Mouse (Mus musculus): ENCODE results near the gene Pitpnm3. TPM values are rescaled to one million over a fixed set of nuclear protein-coding genes. Genes with fewer than 3 reads are reported as not detected.

Pitpnm3 gene
- total and polyA plus RNA-seq, 2 experiments from 2014 or later: 3.2 to 14.0 TPM

DNA sequence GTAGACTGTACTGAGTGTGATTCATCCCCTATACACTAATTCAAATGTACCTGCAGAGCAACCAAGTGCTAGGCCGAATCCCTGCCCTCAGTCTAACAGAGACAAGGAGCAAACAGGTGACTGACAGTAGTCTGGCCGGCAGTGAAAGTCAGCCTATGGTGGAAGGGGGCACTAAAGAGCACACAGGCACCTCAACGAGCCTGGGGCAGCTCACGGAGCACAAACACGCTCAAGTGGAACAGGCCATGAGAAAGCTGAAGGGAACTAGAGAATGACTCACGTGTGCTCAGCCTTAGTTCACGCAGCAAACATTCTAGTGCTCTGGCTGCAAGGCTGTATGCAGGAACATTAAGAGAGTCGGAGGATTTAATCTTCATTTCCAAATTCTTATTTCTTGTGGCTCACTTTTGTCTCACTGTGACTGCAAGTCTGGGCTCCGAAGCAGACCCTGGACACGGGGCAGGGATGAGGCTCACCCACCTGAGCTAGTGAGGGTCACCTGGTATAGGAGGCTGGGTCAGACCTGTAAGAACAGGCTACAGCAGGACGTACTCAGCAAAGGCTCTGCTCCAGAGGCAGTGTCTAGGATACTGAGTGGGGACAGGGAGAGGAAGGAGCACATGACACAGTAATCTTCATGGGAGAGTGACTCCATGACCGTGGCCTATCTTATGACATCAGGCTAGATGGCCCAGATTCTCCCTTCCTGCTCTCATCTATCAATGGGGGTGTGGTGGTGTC lies 17.7 kb upstream of the Pitpnm3 start:
- 82% methylated on average over 12 of the region's 12 CpGs for WGBS
- H3K4me3 ChIP-seq (ENCODE audit: low read depth, low read length): no peak overlapping the region
- DNase-seq: no peak
- peaks cover 11% of the 10 kb centered on the region for H3K4me1 ChIP-seq (ENCODE audit: insufficient read depth)
- no peak overlapping the region for H3K4me2 ChIP-seq (ENCODE audit: low read depth)
- no peak for TF ChIP-seq CTCF (IDR thresholded peaks at IDR 0.05; ENCODE audit: low read depth)
- no peaks in the 10 kb centered on the region for H3K27me3 ChIP-seq (ENCODE audit: insufficient read depth, low read length)
- no peak overlapping the region for H3K9ac ChIP-seq
- peaks cover 34% of the 10 kb centered on the region for H3K36me3 ChIP-seq (ENCODE audit: insufficient read depth)
- ATAC-seq: no peak
- no peaks in the 10 kb centered on the region for H3K9me3 ChIP-seq (ENCODE audit: low read length)
- H3K27ac ChIP-seq (ENCODE audit: low read depth, low read length): no peak overlapping the region

DNA sequence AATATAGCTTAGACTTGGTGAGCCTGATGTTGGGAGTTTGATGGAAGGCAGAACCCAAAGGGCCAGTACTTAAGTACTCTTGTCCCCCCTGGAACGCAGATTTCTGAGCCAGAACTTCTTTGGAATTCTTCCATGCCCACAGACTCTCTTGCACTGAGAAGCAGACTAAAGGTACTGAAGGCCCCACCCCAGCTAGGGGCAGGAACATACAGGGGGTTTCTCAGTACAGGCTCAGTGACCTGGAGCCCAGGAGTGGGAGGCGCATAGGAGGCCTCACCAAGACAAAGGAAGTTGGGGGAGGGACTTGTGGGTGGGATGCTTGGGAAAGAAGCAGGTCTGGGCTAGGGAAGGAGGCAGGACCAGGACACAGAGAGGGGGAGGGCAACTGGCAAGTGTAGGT lies 15.5 kb upstream of the Pitpnm3 start:
- peaks cover 18% of the 10 kb centered on the region for H3K36me3 ChIP-seq (ENCODE audit: insufficient read depth)
- no peak overlapping the region for H3K27ac ChIP-seq (ENCODE audit: low read depth, low read length)
- WGBS: 47% methylated on average over 2 of the region's 2 CpGs
- H3K4me2 ChIP-seq (ENCODE audit: low read depth): no peak overlapping the region
- DNase-seq: no peak
- no peak for ATAC-seq
- no peak for TF ChIP-seq CTCF (IDR thresholded peaks at IDR 0.05; ENCODE audit: low read depth)
- H3K27me3 ChIP-seq (ENCODE audit: insufficient read depth, low read length): no peaks in the 10 kb centered on the region
- no peaks in the 10 kb centered on the region for H3K9me3 ChIP-seq (ENCODE audit: low read length)
- H3K9ac ChIP-seq: no peak overlapping the region
- no peak overlapping the region for H3K4me3 ChIP-seq (ENCODE audit: low read depth, low read length)
- H3K4me1 ChIP-seq (ENCODE audit: insufficient read depth): peaks cover 16% of the 10 kb centered on the region

DNA sequence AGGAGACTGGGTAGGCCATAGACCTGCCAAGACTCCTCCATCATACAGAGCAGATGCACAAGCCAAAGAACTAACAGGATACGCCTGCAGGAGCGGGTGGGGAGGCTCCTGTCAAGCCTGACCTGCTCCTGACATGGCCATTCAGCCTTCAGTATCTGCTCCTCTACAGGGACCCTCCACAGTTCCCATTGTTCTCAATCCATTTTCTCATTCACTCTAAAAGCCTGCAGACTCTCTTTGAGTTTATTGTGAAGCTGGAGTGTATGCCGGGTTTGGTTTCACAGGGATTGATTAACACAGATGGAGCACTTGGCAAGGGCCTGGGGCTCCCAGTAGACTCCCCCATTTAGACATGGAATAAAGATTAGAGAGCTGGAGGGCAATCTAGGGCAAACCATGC lies 12.3 kb upstream of the Pitpnm3 start:
- TF ChIP-seq CTCF (IDR thresholded peaks at IDR 0.05; ENCODE audit: low read depth): no peak
- H3K4me2 ChIP-seq (ENCODE audit: low read depth): no peak overlapping the region
- H3K9me3 ChIP-seq (ENCODE audit: low read length): no peaks in the 10 kb centered on the region
- peak; percentile 82 for ATAC-seq
- no peaks in the 10 kb centered on the region for H3K27me3 ChIP-seq (ENCODE audit: insufficient read depth, low read length)
- no peak overlapping the region for H3K9ac ChIP-seq
- no peak overlapping the region for H3K4me3 ChIP-seq (ENCODE audit: low read depth, low read length)
- DNase-seq: peak; percentile 43
- H3K4me1 ChIP-seq (ENCODE audit: insufficient read depth): 0 out of 2 replicates have a peak, but pooled peaks cover 6% of the 10 kb centered on the region
- H3K27ac ChIP-seq (ENCODE audit: low read depth, low read length): no peak overlapping the region
- 4% methylated on average over 3 of the region's 3 CpGs for WGBS
- H3K36me3 ChIP-seq (ENCODE audit: insufficient read depth): 0 out of 2 replicates have a peak, but pooled peaks cover 2% of the 10 kb centered on the region

DNA sequence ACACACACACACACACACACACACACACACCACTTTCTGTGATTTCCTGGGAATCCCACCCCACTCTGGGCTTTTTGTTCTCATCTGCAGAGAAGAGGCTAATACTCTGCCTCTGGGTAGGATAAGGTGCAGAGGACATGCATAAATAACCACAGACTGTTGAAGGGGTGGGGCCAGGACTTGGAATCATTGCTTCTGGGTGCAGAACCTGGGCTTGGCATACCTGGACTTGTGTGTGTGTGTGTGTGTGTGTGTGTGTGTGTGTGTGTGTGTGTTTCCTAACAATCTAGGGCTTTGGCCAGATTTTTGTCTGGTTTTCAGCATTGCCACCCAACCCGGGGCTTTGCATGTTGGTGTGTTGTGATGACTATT lies 10.3 kb upstream of the Pitpnm3 start:
- no peak overlapping the region for H3K4me3 ChIP-seq (ENCODE audit: low read depth, low read length)
- H3K9me3 ChIP-seq (ENCODE audit: low read length): no peaks in the 10 kb centered on the region
- no peak for ATAC-seq
- no peak overlapping the region for H3K4me2 ChIP-seq (ENCODE audit: low read depth)
- WGBS: 95% methylated on average over 1 of the region's 1 CpGs
- H3K27me3 ChIP-seq (ENCODE audit: insufficient read depth, low read length): no peaks in the 10 kb centered on the region
- H3K9ac ChIP-seq: no peak overlapping the region
- H3K4me1 ChIP-seq (ENCODE audit: insufficient read depth): 0 out of 2 replicates have a peak, but pooled peaks cover 6% of the 10 kb centered on the region
- H3K27ac ChIP-seq (ENCODE audit: low read depth, low read length): no peak overlapping the region
- TF ChIP-seq CTCF (IDR thresholded peaks at IDR 0.05; ENCODE audit: low read depth): no peak
- no peaks in the 10 kb centered on the region for H3K36me3 ChIP-seq (ENCODE audit: insufficient read depth)
- DNase-seq: no peak

DNA sequence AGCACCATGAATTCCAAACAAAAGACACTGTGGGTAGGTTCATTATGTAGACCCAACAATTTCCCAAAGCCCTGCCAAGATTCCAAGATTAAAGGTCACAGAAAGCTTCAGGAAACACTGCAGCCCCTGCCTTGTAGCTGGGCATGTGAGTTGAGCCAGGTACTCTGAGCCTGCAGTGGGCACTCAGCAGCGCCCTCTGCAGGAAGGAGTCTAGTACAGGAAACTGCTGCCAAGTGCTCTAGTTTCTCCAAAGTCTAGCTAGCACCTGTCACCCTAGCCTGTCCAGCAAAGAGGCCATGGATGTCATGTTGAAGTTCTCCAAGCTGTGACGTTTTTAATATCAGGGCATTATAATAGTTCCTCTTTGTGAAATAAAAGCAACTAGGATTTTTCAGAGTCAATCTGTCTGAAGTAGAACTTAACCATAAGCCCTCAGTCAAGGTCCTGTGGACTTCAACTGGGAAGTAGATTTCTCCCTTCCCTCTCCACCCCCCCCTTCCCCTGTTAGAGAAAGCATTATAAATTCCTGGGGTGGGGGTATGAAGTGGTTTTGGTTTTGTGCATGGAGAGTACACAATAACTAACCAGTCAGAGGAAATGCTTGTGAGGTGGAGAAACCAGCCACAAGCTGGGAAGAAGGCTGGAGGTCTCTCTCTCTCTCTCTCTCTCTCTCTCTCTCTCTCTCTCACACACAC lies 9.8 kb upstream of the Pitpnm3 start:
- DNase-seq (no peak), ATAC-seq (no peak)
- Histone ChIP-seq H3K9ac (no peak overlapping the region), H3K36me3 (ENCODE audit: insufficient read depth) (no peaks in the 10 kb centered on the region), H3K4me2 (ENCODE audit: low read depth) (no peak overlapping the region), H3K9me3 (ENCODE audit: low read length) (no peaks in the 10 kb centered on the region), H3K27me3 (ENCODE audit: insufficient read depth, low read length) (no peaks in the 10 kb centered on the region), H3K4me1 (ENCODE audit: insufficient read depth) (0 out of 2 replicates have a peak, but pooled peaks cover 6% of the 10 kb centered on the region), H3K27ac (ENCODE audit: low read depth, low read length) (no peak overlapping the region), H3K4me3 (ENCODE audit: low read depth, low read length) (no peak overlapping the region)
- peak; percentile 59 for TF ChIP-seq CTCF (IDR thresholded peaks at IDR 0.05; ENCODE audit: low read depth)
- 16% methylated on average over 2 of the region's 2 CpGs for WGBS

DNA sequence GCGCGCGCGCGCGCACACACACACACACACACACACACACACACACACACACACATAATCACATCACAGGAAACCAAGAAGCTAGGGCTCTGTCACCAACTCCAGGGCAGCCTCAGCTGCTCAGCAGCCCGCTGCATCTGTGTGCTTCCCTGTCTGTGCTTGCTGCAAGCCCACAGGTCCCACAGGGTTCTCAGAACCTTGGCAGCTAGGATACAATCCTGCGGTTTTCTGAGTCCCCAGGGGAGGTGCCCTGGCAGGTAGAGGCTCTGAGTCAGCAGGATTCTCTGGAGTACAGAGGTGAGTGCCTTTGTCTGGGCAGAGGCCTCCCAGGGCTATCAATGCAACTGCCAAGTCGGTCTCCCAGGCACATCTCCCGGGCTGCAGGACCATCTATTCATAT lies 7.3 kb upstream of the Pitpnm3 start:
- 0 out of 2 replicates have a peak, but pooled peaks cover 1% of the 10 kb centered on the region for H3K4me1 ChIP-seq (ENCODE audit: insufficient read depth)
- H3K27me3 ChIP-seq (ENCODE audit: insufficient read depth, low read length): no peaks in the 10 kb centered on the region
- WGBS: 48% methylated on average over 10 of the region's 10 CpGs
- no peaks in the 10 kb centered on the region for H3K9me3 ChIP-seq (ENCODE audit: low read length)
- H3K4me2 ChIP-seq (ENCODE audit: low read depth): no peak overlapping the region
- ATAC-seq (no peak), DNase-seq (no peak)
- no peak for TF ChIP-seq CTCF (IDR thresholded peaks at IDR 0.05; ENCODE audit: low read depth)
- H3K4me3 ChIP-seq (ENCODE audit: low read depth, low read length): no peak overlapping the region
- no peak overlapping the region for H3K9ac ChIP-seq
- H3K36me3 ChIP-seq (ENCODE audit: insufficient read depth): no peaks in the 10 kb centered on the region
- no peak overlapping the region for H3K27ac ChIP-seq (ENCODE audit: low read depth, low read length)

DNA sequence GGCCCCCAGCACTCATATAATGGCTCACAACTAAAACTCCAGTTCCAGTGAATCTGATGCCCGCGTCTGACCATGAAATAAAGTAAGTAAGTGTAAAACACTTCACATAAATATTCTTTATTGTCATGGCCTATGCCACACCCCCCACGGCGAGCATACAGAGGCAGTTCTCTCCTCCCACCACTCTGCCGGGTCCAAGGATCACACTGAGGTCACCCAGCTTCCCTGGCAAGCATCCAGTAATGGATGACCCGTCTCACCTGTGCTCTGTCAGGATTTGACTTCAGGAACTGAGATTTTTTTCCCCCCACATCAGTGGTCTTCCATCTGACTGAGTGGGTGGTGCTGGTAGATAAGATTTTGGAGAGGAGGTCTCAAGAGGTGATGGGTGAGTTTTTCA lies 4.6 kb upstream of the Pitpnm3 start:
- no peak overlapping the region for H3K4me2 ChIP-seq (ENCODE audit: low read depth)
- H3K4me1 ChIP-seq (ENCODE audit: insufficient read depth): no peaks in the 10 kb centered on the region
- H3K9me3 ChIP-seq (ENCODE audit: low read length): no peaks in the 10 kb centered on the region
- H3K36me3 ChIP-seq (ENCODE audit: insufficient read depth): no peaks in the 10 kb centered on the region
- peaks cover 5% of the 10 kb centered on the region; the same call in 1 of the 2 replicates for H3K27me3 ChIP-seq (ENCODE audit: insufficient read depth, low read length)
- no peak overlapping the region for H3K9ac ChIP-seq
- TF ChIP-seq CTCF (IDR thresholded peaks at IDR 0.05; ENCODE audit: low read depth): no peak
- no peak for DNase-seq
- no peak overlapping the region for H3K27ac ChIP-seq (ENCODE audit: low read depth, low read length)
- 74% methylated on average over 6 of the region's 6 CpGs for WGBS
- no peak for ATAC-seq
- H3K4me3 ChIP-seq (ENCODE audit: low read depth, low read length): no peak overlapping the region
